Mouse (Mus musculus): ENCODE measurements around the gene Zic2. TPM values are rescaled to one million over a fixed set of nuclear protein-coding genes. Genes with fewer than 3 reads are reported as not detected.

Gene Zic2
- total RNA-seq, 4 experiments from 2014 or later, result 0.09 TPM; not detected in 3

DNA sequence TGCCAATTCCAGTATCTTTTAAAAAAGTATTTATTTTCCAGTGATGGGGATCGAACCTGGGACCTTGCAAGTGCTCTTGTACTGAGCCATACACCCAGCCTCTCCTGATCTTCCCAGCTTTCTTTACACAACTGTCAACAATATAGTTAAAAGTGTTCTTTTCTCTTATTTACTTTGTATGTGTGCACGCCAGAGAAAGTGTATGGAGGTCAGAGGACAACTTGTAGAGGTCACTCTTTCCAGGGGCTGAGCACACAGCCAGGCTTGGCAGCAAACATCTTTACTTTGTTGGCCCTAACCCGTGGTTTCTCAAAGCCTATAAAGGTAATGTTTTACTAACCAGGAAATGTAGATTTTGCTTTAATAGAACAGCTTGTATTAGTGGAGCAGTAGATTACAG, 36.3 kb downstream of the Zic2 start:
- no peak for DNase-seq

DNA sequence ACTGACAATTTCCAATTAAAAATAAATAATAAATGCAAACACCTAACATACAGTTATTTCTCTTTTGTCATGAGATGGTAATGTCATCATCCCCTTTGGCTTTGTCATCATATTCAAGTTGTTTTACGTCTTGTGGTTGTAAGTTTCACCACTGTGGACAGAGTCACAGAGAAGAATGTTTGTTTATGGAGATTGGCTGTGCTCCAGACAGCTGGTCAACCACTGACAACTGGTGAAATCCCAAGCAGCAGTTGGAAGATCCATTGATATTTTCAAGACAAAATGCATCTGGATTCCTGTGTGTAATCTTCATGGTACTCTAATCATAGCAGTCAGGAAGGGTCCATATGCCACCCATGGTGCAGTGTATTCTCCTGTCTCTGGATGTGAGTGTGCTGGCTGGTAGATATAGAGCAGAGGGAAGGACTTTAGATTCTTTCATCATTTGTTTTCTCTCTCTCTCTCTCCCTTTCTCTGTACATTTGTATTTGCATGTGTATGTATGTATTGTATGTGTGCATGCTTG, 38.3 kb downstream of the Zic2 start:
- DNase-seq, result no peak

DNA sequence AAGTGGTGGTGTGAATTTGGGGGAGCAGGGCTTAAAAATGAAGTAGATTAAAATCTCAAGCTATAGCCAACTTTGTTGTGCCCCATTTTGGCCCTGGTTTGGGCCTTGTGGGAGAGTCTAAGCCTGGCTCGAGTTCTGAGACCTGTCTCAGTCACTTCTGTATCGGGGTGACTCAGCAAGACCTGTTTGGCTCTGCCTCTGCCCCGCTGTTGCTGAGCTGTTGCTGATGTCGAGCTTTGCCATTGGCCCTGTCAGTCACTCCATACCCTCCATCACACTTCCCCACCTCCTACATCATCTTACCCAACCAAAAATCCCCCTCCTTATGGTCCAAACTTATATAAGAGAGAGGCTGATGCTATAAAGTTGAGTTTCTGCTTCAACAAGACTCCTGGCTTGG, 53.2 kb downstream of the Zic2 start:
- DNase-seq, result no peak

Other genes starting within 250 kb of the Zic2 start
- not detected for gene Gm5089, start 24.3 kb upstream of the Zic2 start, total RNA-seq (2022)
- under 1 TPM in 1 of 4 experiments, not detected in 3; 0.23 TPM for gene Zic5, start 9.8 kb upstream of the Zic2 start, total RNA-seq (2022)
- not detected for gene Gm10837, start 15.2 kb downstream of the Zic2 start, total RNA-seq (2022)
- 100 to 1,000 TPM; 101 to 165 (median 136) TPM for gene Pcca, start 58.9 kb downstream of the Zic2 start, total RNA-seq (2022)